Mouse (Mus musculus): ENCODE results near the gene Hp1bp3. TPM values are rescaled to one million over a fixed set of nuclear protein-coding genes. Genes with fewer than 3 reads are reported as not detected.

The Hp1bp3 gene
- polyA plus RNA-seq, 1 experiment from 2014 or later: 131 TPM

- no peaks in the 10 kb centered on the region for H3K27me3 ChIP-seq (ENCODE audit: control insufficient read depth, insufficient read depth, low read length)
- peak overlapping the region; percentile 63 for H3K4me2 ChIP-seq (ENCODE audit: low read depth, low read length)
- under 1% methylated on average over 36 of the region's 36 CpGs for WGBS
Observed at GRCm38 (mm10) chr4:138217441-138217840, 1.3 kb downstream of the Hp1bp3 start.

DNA sequence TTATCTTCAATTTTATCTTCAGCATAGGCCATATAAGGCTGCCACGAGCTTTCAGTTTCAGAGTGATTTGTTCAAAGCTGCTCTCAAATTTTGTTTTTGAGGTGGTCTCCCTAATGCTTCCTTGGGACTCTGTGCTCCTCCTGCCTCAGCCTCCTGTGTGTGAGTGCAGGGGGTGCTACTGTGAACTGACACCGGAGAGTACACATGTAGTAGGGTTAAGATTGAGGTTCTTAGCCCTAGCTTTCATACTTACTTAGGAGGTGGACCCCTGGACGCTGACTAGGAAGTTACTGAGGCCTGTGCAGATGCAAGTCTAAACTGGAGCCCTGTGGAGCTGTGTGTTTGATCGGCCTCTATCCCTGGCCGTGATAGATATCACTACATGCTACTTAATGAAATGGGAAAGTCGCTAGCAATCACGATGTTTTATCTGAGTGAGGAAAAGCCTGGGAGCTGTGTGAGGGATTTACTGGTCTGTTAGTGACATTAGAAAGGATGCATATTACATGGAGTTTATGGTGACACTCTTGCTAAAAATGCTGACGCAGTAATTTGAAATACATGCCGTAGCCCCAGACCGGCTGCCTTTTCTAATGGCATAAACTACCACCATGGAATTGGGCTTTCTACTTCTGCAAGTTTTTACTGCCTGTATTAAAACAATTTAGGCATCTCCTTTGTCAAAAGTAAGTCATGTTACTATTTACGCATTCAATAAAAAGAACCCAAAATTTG is 2.0 kb downstream of the Hp1bp3 start:
- H3K27ac ChIP-seq (ENCODE audit: low read length): peak overlapping the region; percentile 89
- no peaks in the 10 kb centered on the region for H3K9me3 ChIP-seq (replicated peaks; ENCODE audit: control insufficient read depth, low read length)
- no peak for ATAC-seq (ENCODE audit: insufficient read depth, low FRiP score)
- peaks cover 2% of the 10 kb centered on the region; the same call in 1 of the 2 replicates for H3K36me3 ChIP-seq (ENCODE audit: control insufficient read depth, insufficient read depth, low read length)
- H3K4me3 ChIP-seq (replicated peaks; ENCODE audit: low read length): peak overlapping the region; percentile 92
- peak overlapping the region; percentile 98 for H3K9ac ChIP-seq (ENCODE audit: low read length)
- peak overlapping the region; percentile 63 for H3K4me2 ChIP-seq (ENCODE audit: low read depth, low read length)
- peaks cover 29% of the 10 kb centered on the region for H3K4me1 ChIP-seq (ENCODE audit: control insufficient read depth, insufficient read depth, low read length)
- 70% methylated on average over 11 of the region's 11 CpGs for WGBS
- no peaks in the 10 kb centered on the region for H3K27me3 ChIP-seq (ENCODE audit: control insufficient read depth, insufficient read depth, low read length)

More at GRCm38 (mm10) chr4:138217441-138217840, 1.3 kb downstream of the Hp1bp3 start:
- H3K36me3 ChIP-seq (ENCODE audit: control insufficient read depth, insufficient read depth, low read length): no peaks in the 10 kb centered on the region
- no peaks in the 10 kb centered on the region for H3K9me3 ChIP-seq (replicated peaks; ENCODE audit: control insufficient read depth, low read length)
- peak overlapping the region; percentile 89 for H3K27ac ChIP-seq (ENCODE audit: low read length)
- H3K4me3 ChIP-seq (replicated peaks; ENCODE audit: low read length): peak overlapping the region; percentile 92
- peak overlapping the region; percentile 98 for H3K9ac ChIP-seq (ENCODE audit: low read length)
- peak; percentile 4; the same call in 1 of the 2 replicates for ATAC-seq (ENCODE audit: insufficient read depth, low FRiP score)
- H3K4me1 ChIP-seq (ENCODE audit: control insufficient read depth, insufficient read depth, low read length): peaks cover 29% of the 10 kb centered on the region

- no peak overlapping the region for H3K4me2 ChIP-seq (ENCODE audit: low read depth, low read length)
- H3K9ac ChIP-seq (ENCODE audit: low read length): no peak overlapping the region
- H3K4me1 ChIP-seq (ENCODE audit: control insufficient read depth, insufficient read depth, low read length): peaks cover 29% of the 10 kb centered on the region
- H3K9me3 ChIP-seq (replicated peaks; ENCODE audit: control insufficient read depth, low read length): no peaks in the 10 kb centered on the region
- no peak overlapping the region for H3K27ac ChIP-seq (ENCODE audit: low read length)
- H3K36me3 ChIP-seq (ENCODE audit: control insufficient read depth, insufficient read depth, low read length): peaks cover 13% of the 10 kb centered on the region; the same call in 1 of the 2 replicates
- ATAC-seq (ENCODE audit: insufficient read depth, low FRiP score): no peak
- no peak overlapping the region for H3K4me3 ChIP-seq (replicated peaks; ENCODE audit: low read length)
- 68% methylated on average over 5 of the region's 5 CpGs for WGBS
- no peaks in the 10 kb centered on the region for H3K27me3 ChIP-seq (ENCODE audit: control insufficient read depth, insufficient read depth, low read length)
Observed at GRCm38 (mm10) chr4:138219331-138219730, 3.2 kb downstream of the Hp1bp3 start.

GRCm38 (mm10) chr4:138220761-138221160 is 4.7 kb downstream of the Hp1bp3 start:
- no peak for ATAC-seq (ENCODE audit: insufficient read depth, low FRiP score)
- no peak overlapping the region for H3K9ac ChIP-seq (ENCODE audit: low read length)
- no peak overlapping the region for H3K4me3 ChIP-seq (replicated peaks; ENCODE audit: low read length)
- no peaks in the 10 kb centered on the region for H3K9me3 ChIP-seq (replicated peaks; ENCODE audit: control insufficient read depth, low read length)
- H3K36me3 ChIP-seq (ENCODE audit: control insufficient read depth, insufficient read depth, low read length): peaks cover 13% of the 10 kb centered on the region; the same call in 1 of the 2 replicates
- WGBS: 76% methylated on average over 7 of the region's 7 CpGs
- no peak overlapping the region for H3K27ac ChIP-seq (ENCODE audit: low read length)
- H3K4me1 ChIP-seq (ENCODE audit: control insufficient read depth, insufficient read depth, low read length): peaks cover 25% of the 10 kb centered on the region
- no peak overlapping the region for H3K4me2 ChIP-seq (ENCODE audit: low read depth, low read length)
- H3K27me3 ChIP-seq (ENCODE audit: control insufficient read depth, insufficient read depth, low read length): no peaks in the 10 kb centered on the region

DNA sequence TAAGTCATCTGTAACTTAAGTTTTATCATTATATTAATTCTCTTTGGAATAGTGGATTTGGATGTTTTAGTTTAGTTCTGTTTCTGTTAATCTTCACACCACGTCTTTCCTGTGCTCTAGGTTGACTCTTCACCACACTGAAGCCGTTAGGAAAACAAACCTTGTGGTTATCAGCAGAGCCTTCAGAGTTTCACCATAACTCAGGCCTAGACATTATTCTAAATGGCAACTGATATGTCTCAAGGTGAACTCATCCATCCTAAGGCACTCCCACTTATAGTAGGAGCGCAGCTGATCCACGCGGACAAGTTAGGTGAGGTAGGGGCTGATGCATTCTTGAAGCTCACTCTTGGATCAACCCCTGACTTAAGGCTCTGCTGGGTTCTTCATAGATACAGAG is 5.3 kb downstream of the Hp1bp3 start:
- Histone ChIP-seq H3K27ac (ENCODE audit: low read length) (no peak overlapping the region), H3K9ac (ENCODE audit: low read length) (no peak overlapping the region), H3K27me3 (ENCODE audit: control insufficient read depth, insufficient read depth, low read length) (no peaks in the 10 kb centered on the region), H3K36me3 (ENCODE audit: control insufficient read depth, insufficient read depth, low read length) (peaks cover 20% of the 10 kb centered on the region; the same call in 1 of the 2 replicates), H3K9me3 (replicated peaks; ENCODE audit: control insufficient read depth, low read length) (no peaks in the 10 kb centered on the region), H3K4me1 (ENCODE audit: control insufficient read depth, insufficient read depth, low read length) (peaks cover 24% of the 10 kb centered on the region), H3K4me3 (replicated peaks; ENCODE audit: low read length) (no peak overlapping the region), H3K4me2 (ENCODE audit: low read depth, low read length) (no peak overlapping the region)
- ATAC-seq (ENCODE audit: insufficient read depth, low FRiP score): no peak
- WGBS: 76% methylated on average over 5 of the region's 5 CpGs

- Histone ChIP-seq H3K27ac (ENCODE audit: low read length) (no peak overlapping the region), H3K9ac (ENCODE audit: low read length) (no peak overlapping the region), H3K9me3 (replicated peaks; ENCODE audit: control insufficient read depth, low read length) (no peaks in the 10 kb centered on the region), H3K4me3 (replicated peaks; ENCODE audit: low read length) (no peak overlapping the region), H3K4me1 (ENCODE audit: control insufficient read depth, insufficient read depth, low read length) (peaks cover 24% of the 10 kb centered on the region), H3K36me3 (ENCODE audit: control insufficient read depth, insufficient read depth, low read length) (peaks cover 21% of the 10 kb centered on the region; the same call in 1 of the 2 replicates), H3K4me2 (ENCODE audit: low read depth, low read length) (no peak overlapping the region), H3K27me3 (ENCODE audit: control insufficient read depth, insufficient read depth, low read length) (no peaks in the 10 kb centered on the region)
- ATAC-seq (ENCODE audit: insufficient read depth, low FRiP score): no peak
- WGBS: 71% methylated on average over 5 of the region's 5 CpGs
Observed at GRCm38 (mm10) chr4:138222396-138222795, 6.3 kb downstream of the Hp1bp3 start.

DNA sequence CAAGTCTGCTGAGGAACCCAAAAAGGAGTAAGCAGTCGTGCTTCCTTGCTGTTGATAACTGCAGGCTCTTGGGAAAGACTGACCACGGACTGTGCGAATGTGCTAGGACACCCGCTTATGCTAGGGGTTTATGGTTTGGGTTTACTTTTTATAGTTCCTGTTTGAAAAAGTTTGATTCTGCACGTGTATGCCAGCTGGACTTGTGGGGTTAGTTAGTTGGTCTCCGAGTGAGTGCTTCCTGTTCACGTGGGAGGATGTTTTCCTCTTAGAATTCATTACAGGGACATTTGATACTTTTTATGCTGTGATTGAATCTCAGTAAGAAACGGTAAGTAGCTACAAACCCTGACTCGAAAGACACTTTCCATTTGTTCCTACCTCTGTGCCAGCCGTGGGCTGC is 7.5 kb downstream of the Hp1bp3 start:
- H3K27ac ChIP-seq (ENCODE audit: low read length): no peak overlapping the region
- no peaks in the 10 kb centered on the region for H3K27me3 ChIP-seq (ENCODE audit: control insufficient read depth, insufficient read depth, low read length)
- no peak overlapping the region for H3K4me3 ChIP-seq (replicated peaks; ENCODE audit: low read length)
- ATAC-seq (ENCODE audit: insufficient read depth, low FRiP score): no peak
- H3K4me1 ChIP-seq (ENCODE audit: control insufficient read depth, insufficient read depth, low read length): peaks cover 14% of the 10 kb centered on the region
- no peak overlapping the region for H3K4me2 ChIP-seq (ENCODE audit: low read depth, low read length)
- no peak overlapping the region for H3K9ac ChIP-seq (ENCODE audit: low read length)
- no peaks in the 10 kb centered on the region for H3K9me3 ChIP-seq (replicated peaks; ENCODE audit: control insufficient read depth, low read length)
- 76% methylated on average over 10 of the region's 10 CpGs for WGBS
- H3K36me3 ChIP-seq (ENCODE audit: control insufficient read depth, insufficient read depth, low read length): peaks cover 24% of the 10 kb centered on the region

- 57% methylated on average over 27 of the region's 27 CpGs for WGBS
- no peak for ATAC-seq (ENCODE audit: insufficient read depth, low FRiP score)
- Histone ChIP-seq H3K36me3 (ENCODE audit: control insufficient read depth, insufficient read depth, low read length) (peaks cover 23% of the 10 kb centered on the region), H3K27ac (ENCODE audit: low read length) (no peak overlapping the region), H3K9me3 (replicated peaks; ENCODE audit: control insufficient read depth, low read length) (no peaks in the 10 kb centered on the region), H3K9ac (ENCODE audit: low read length) (no peak overlapping the region), H3K27me3 (ENCODE audit: control insufficient read depth, insufficient read depth, low read length) (peaks cover 10% of the 10 kb centered on the region), H3K4me3 (replicated peaks; ENCODE audit: low read length) (no peak overlapping the region), H3K4me2 (ENCODE audit: low read depth, low read length) (no peak overlapping the region), H3K4me1 (ENCODE audit: control insufficient read depth, insufficient read depth, low read length) (peaks cover 19% of the 10 kb centered on the region)
Observed at GRCm38 (mm10) chr4:138246756-138247665, 30.9 kb downstream of the Hp1bp3 start.
